Mouse (Mus musculus) neural tube, embryonic 10.5 days (tissue): ENCODE measurements around the gene Samd4.

Experiments used
- DNase-seq: peaks from one replicate; pipeline ENCODE4 v3.0.0-alpha.2; 2017; ENCODE audit warnings: low spot score; ENCODE audit errors: extremely low spot score

Gene Samd4

DNA sequence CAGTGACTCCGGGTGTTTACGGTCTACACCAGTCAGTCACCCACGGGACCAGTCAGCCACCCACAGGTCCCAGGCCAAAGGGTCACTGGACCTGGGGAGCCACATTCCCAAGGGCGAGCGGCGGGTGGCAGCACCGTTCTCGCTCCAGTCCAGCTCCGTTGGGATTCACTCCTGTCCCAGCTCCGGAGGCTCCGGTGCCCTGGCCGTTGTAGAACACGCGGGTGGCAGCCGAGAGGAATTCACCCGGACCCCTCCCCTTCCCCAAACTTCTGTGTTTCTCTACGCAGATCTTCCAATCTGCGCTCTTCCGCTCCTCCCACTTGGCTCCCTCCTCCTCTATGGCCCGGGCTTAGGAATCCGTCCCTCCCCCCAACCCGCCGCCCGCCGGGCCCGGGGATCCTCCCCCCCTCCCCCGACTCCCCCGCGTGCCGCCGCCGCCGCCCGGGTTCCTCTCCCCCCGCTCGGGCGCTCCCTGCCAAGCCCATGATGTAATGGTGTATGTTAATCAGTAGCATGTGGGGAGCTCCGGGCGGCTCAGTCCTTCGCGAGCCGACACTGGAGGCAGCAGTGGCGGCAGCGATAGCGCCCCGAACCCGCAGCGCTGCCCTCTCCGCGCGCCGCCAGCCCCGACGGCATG lies at the start of gene Samd4:
Gene Samd4, plus strand, starts transcription at position 424 of the 637 bp plus-strand sequence.
- peak; percentile 80 for DNase-seq

DNA sequence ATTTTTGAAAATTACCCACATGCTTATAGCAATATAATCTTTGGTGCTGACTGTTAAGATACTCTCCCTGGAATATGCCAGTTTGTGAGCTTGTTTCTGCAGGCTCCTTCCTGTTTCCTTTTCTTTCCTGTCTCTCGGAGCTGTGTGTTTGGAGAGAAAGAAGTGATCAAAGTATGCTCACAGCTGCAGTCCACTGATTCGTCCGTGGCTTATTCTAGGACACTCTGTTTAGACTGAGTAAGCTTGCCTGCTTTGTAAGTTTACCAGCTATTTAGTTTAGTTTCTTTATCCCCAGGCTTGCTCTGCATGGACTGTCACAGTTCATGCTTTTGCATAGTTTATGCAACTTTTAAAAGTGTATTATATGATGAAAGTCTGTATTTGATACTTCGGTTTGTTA lies 43.3 kb upstream of the Samd4 start:
- no peak for DNase-seq

DNA sequence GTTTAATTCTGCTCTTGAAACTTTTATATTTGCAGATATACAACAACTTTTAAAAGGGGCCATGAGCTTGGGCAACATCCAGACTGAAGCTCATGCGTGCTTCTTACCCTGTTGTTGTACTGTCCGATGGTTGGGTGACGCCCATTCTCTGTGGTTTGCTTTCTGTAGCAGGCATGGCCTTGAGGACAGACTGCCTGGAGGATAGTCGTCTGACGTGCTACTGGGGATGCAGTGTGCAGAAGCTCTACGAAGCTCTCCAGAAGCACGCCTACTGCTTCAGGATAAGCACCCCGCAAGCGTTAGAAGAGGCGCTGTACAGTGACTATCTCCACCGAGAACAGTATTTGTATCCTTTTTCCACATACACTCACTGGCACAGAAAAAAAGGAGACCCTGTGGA lies 36.9 kb upstream of the Samd4 start:
- DNase-seq = no peak

- no peak for DNase-seq
These were observed 34.5 kb upstream of the Samd4 start for GRCm38 (mm10) chr14:46848063-46848590.

GRCm38 (mm10) chr14:46848736-46849135 lies 33.9 kb upstream of the Samd4 start:
- DNase-seq = no peak

GRCm38 (mm10) chr14:46849769-46850168 lies 32.9 kb upstream of the Samd4 start:
- no peak for DNase-seq

- DNase-seq = no peak
These were observed 29.0 kb upstream of the Samd4 start for GRCm38 (mm10) chr14:46853677-46854076.

GRCm38 (mm10) chr14:46862922-46863321 lies 19.7 kb upstream of the Samd4 start:
- no peak for DNase-seq

DNA sequence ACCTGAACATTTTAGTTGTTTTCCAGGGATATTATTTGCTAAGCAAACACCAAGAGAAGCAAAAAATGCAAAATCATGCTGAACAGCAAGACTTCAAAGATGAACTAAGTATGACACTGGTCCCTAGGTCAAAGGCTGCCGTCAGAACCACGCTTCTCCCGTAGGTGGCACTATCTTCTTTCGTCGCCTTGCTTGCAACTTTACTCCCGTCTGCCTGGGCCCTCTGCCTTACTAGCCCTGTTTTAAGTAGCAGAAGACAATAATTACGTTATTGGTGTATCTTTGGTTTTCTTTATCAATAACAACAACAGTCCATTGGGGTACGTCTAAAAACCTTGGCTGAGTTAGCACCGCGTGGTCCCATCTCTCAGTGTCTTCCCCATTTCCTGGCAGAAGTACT lies 1.7 kb upstream of the Samd4 start:
- peak; percentile 53 for DNase-seq

- peak; percentile 70 for DNase-seq
These were observed 848 bp upstream of the Samd4 start for GRCm38 (mm10) chr14:46881581-46882430.

DNA sequence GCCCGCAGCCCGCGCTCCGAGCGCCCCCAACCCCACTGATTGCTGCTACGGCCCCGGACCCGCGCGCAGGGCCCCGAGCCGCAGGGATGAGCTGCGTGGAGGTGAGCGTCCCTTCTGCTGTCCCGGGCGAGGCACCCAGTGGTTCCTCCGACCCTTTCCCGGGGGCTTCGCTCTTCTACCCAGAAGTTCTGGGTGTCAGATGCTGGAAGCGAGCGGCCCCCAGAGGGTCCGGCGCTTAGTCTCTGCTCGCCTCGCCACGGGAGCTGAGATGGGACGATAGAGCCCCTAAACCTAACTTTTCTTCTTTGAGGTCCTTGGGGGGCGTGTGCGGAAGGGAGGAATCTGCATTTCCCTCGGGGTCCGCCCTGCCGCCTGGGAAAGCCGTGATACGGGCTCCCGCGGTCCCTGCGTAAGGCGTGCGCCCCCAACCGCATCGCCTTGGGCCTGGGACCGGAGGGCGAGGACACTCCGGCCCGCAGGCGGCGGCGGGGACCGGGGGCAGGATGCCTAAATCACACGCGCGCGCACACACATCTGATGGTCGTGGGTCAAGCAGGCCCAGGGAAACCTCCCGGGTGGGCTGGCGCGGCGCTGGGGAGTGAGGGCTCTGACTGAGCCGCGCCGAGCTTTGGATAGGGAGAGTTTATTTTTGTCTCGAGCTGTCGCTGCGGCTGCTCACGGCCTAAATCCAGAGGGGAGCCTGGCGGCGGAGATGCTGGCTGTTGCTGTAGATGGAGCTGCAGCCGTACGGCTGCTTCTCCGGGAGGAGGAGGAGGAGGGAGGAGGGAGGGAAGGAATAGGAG lies 615 bp downstream of the Samd4 start:
- peak; percentile 72 for DNase-seq

DNA sequence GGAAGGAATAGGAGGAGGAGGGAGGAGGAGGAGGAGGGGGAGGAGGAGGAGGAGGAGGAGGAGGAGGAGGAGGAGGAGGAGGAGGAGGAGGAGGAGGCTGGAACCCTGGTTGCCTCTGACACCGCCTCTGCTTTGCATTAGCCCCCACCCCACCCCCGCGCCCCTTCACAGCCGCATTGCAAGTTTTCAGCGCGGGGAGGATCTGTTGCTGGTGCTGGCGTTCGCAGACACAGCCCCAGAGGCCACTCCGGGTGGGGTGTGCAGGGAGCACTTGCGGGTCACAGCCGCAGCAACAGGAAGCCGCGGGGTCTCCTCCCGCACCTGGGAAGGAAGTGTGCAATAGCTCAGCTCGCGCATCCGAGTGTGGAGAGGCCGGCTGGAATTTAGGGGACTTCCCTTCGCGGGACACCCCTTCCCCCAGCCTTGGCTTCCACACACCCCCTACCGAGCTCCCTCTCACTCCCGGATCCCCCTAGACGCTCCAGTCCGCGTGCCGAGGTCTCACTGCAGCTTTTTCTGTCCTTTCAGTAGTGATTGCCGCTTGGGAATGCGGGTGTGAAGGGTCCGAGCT lies 1.3 kb downstream of the Samd4 start:
- DNase-seq = peak; percentile 77

- peak; percentile 80 for DNase-seq
These were observed 2.2 kb downstream of the Samd4 start for GRCm38 (mm10) chr14:46884701-46885428.

GRCm38 (mm10) chr14:46885429-46885755 lies 2.7 kb downstream of the Samd4 start:
- no peak for DNase-seq

DNA sequence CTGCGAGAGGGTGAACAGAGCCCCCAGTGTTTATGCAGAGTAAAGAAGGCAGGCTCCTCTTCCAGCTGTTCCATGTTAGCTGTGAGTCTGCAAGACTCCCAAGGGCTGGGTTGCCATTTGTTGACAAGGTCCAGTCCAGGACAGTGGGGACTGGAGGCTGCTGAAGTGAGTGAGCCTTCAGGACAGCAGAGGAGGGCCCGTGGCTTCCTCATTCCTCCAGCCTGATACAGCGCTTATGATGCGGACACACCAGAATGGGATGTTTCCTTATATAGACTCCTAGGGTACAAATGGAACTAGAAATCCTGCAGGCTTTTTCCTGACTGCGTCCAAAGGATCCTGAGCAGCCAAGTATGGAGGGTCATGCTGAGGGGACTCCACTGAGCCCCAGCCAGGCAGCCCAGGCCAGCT lies 3.2 kb downstream of the Samd4 start:
- DNase-seq = peak; percentile 30

DNA sequence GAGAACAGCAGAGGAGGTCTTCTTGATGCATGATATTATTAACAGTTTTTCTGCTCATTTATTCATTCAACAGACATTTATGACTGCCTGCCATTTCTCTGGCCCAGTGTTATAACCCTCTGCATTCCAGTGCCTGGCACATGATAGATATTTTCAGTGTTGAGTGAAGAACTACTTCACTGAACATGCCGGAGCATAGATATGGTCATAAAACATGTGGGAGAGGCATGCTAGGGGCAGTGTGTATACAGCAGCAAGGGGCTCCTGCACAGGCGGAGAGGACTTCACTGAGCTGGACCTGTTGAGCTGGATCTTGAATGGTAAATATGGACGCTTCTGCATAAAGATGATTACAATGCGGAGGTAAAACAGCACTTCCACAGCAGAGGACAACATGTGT lies 6.4 kb downstream of the Samd4 start:
- DNase-seq = no peak

GRCm38 (mm10) chr14:46893961-46894360 lies 11.3 kb downstream of the Samd4 start:
- DNase-seq = no peak

DNA sequence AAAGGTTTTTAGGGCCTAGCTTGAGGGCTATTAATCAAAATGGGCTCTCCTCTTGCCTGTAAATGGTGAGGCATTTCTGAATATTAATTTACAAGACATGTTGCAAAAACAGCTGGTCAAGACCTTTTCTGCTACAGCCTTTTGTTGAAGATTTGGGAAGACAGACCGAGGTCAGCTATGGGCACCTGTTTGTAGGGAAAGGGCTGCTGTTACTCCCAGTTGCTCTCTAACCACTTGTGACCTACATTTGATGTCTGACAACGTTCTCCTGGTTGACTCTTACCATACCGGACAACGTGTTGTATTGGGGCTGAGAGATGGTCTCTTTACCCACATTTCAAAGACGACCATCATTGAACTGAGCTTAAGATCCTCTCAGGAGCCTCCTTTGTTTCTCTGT lies 15.3 kb downstream of the Samd4 start:
- no peak for DNase-seq

GRCm38 (mm10) chr14:46898626-46899025 lies 16.0 kb downstream of the Samd4 start:
- DNase-seq = no peak

- no peak for DNase-seq
These were observed 19.9 kb downstream of the Samd4 start for GRCm38 (mm10) chr14:46902498-46903087.
